Mouse (Mus musculus): ENCODE data around the gene Nprl2. TPM values are rescaled to one million over a fixed set of nuclear protein-coding genes. Genes with fewer than 3 reads are reported as not detected.
A peak's percentile ranks its signal among the peaks of the same experiment; 100 is the strongest.

Nprl2 gene
- total and polyA plus RNA-seq, 3 experiments = 12.6 to 31.4 (median 16.3) TPM

DNA sequence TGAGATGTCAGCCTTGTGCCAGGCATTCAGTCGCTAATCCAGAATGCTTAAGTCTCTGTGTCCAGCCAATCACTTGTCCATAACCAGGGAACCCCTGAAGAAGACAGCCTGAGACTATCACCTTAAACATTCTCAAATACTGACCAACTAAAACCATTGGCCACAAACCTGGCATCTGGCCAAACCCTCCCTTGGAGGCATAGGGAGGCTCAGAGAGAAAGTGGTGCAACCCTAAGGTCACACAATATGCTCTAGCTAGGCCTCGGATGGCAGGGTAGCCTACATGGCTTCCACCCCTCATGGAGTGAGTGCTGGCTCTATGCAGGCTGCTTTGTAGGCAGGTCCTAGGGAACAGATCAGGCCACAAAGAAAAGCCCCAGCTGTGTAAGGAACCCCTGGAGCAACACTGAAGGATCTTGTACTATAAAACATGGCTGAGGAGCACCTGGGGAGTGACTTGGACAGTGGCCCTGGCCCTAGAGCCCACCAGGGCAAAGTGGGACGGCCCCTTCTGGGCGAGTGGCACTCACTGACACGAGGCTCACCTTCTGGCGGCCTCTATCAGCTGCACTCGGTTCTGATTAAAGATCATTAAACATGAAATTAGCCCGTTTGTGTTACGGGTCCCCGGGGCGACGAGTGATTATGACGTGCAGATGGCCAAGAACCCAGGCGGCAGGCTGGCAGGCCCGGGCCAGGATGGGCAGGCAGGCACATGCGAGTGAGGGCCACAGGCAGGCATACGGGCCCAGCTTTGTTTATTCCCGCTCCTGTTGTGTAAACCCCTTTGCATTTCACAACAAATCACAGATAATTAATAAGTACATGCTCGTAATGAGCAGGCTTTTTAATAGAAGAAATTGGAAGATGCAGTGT is 37.1 kb upstream of the Nprl2 start:
- no peak overlapping the region for H3K27ac ChIP-seq (ENCODE audit: insufficient read depth, low read depth)
- H3K4me3 ChIP-seq (replicated peaks in 1 of 3; ENCODE audit: low read depth in 2 of 3, low read length in 2 of 3, poor library complexity in 1 of 3) = no peak overlapping the region
- H3K9ac ChIP-seq (ENCODE audit: insufficient read depth, low read depth) = no peak overlapping the region
- peaks cover 100% of the 10 kb centered on the region for H3K27me3 ChIP-seq (replicated peaks)
- no peaks in the 10 kb centered on the region for H3K4me1 ChIP-seq (ENCODE audit: control insufficient read depth in 1 of 2, insufficient read depth in 2 of 2)
- dilution Hi-C loops (cut with MboI; ENCODE audit: extremely low pct_ligation_motif_present, extremely low pct_unique_long_range_greater_than_20kb, low sequenced_read_pairs) (no loop called here), in situ Hi-C loops (cut with MboI; ENCODE audit: low pct_ligation_motif_present, low pct_unique_long_range_greater_than_20kb, low sequenced_read_pairs) (no loop called here)
- TF ChIP-seq CHD1 (IDR thresholded peaks at IDR 0.05; ENCODE audit: low read depth, low read length) (no peak), MAFK (IDR thresholded peaks at IDR 0.05; ENCODE audit: insufficient replicate concordance, low read length) (no peak), MYC (IDR thresholded peaks at IDR 0.05; ENCODE audit: low read depth, low read length) (no peak)
- H3K79me2 ChIP-seq (replicated peaks; ENCODE audit: control insufficient read depth, extremely low read depth, insufficient read depth, poor library complexity, severe bottlenecking) = no peaks in the 10 kb centered on the region
- no peaks in the 10 kb centered on the region for H3K9me3 ChIP-seq (replicated peaks; ENCODE audit: low read length)
- H3K36me3 ChIP-seq (replicated peaks in 1 of 2; ENCODE audit: control insufficient read depth in 1 of 2, insufficient read depth in 1 of 2, low read length in 1 of 2) = no peaks in the 10 kb centered on the region
- DNase-seq (ENCODE audit: extremely low read depth) = no peak
- no peak overlapping the region for H3K4me2 ChIP-seq (ENCODE audit: insufficient read depth, low read depth, poor library complexity, severe bottlenecking)

DNA sequence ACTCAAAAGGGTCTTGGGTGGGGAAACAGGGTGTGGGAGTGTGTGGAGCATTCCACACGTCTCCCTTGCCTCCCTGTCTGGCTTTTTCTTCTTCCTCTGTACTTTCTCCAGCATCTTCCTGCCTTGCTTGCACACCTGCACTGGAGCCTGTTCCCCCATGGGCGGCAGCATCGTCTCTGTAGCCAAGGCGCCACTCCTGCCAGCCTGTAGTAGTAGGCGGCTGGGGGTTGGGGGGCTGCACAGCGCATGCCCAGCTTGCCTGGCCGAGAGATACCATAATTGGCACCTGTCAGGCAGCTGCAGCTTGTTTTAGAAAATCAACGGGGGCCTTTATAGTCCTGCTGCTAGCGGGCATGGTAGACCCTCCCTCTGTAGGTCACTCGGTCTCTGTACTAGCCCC is 33.8 kb upstream of the Nprl2 start:
- DNase-seq (ENCODE audit: extremely low read depth) = no peak
- no peak overlapping the region for H3K4me2 ChIP-seq (ENCODE audit: insufficient read depth, low read depth, poor library complexity, severe bottlenecking)
- H3K27me3 ChIP-seq (replicated peaks) = peaks cover 100% of the 10 kb centered on the region
- dilution Hi-C loops (cut with MboI; ENCODE audit: extremely low pct_ligation_motif_present, extremely low pct_unique_long_range_greater_than_20kb, low sequenced_read_pairs) (no loop called here), in situ Hi-C loops (cut with MboI; ENCODE audit: low pct_ligation_motif_present, low pct_unique_long_range_greater_than_20kb, low sequenced_read_pairs) (no loop called here)
- TF ChIP-seq NRF1 (IDR thresholded peaks at IDR 0.05; ENCODE audit: low read depth, low read length) (peak; percentile 71), ZNF384 (IDR thresholded peaks at IDR 0.05; ENCODE audit: low read depth, low read length) (no peak)
- H3K9me3 ChIP-seq (replicated peaks; ENCODE audit: low read length) = no peaks in the 10 kb centered on the region
- H3K36me3 ChIP-seq (replicated peaks in 1 of 2; ENCODE audit: control insufficient read depth in 1 of 2, insufficient read depth in 1 of 2, low read length in 1 of 2) = no peaks in the 10 kb centered on the region
- no peaks in the 10 kb centered on the region for H3K79me2 ChIP-seq (replicated peaks; ENCODE audit: control insufficient read depth, extremely low read depth, insufficient read depth, poor library complexity, severe bottlenecking)
- no peak overlapping the region for H3K9ac ChIP-seq (ENCODE audit: insufficient read depth, low read depth)
- H3K4me3 ChIP-seq (replicated peaks in 1 of 3; ENCODE audit: low read depth in 2 of 3, low read length in 2 of 3, poor library complexity in 1 of 3) = no peak overlapping the region
- H3K27ac ChIP-seq (ENCODE audit: insufficient read depth, low read depth) = no peak overlapping the region
- no peaks in the 10 kb centered on the region for H3K4me1 ChIP-seq (ENCODE audit: control insufficient read depth in 1 of 2, insufficient read depth in 2 of 2)

DNA sequence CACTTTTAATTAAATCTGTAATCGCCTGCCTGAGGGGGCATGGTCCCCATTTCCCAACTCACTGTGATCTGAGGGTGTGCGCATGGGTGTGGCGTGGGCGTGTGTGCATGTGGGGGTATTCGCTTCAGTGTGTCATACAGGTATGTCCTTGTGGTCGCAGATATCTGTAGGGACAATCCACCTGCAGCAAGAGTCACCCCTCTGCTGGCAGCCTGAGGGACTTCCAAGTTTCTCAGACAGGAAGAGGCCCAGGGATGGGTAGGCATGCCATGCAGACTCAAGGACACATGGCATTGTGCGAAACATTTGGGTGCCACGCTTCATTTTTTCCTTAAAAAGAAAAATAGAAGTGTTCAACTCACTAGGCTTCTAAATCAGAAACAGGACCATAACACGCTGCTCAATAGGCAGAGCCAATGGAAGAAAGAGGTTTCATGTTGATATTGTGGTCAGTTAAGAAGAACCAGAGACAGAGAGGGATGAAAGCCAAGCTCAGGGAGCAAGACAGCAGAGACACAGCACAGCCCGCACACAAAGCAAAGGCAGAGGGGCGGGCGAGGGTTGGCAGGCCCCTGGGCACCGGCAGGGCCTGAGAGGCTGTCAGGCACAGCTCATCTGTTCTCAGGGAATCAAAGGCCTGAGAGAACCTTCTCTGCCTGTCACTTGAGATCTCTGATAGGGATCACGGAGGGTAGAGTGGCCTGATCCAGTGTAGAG is 31.5 kb upstream of the Nprl2 start:
- Histone ChIP-seq H3K36me3 (replicated peaks in 1 of 2; ENCODE audit: control insufficient read depth in 1 of 2, insufficient read depth in 1 of 2, low read length in 1 of 2) (no peaks in the 10 kb centered on the region), H3K4me1 (ENCODE audit: control insufficient read depth in 1 of 2, insufficient read depth in 2 of 2) (no peaks in the 10 kb centered on the region), H3K4me3 (replicated peaks in 1 of 3; ENCODE audit: low read depth in 2 of 3, low read length in 2 of 3, poor library complexity in 1 of 3) (no peak overlapping the region), H3K79me2 (replicated peaks; ENCODE audit: control insufficient read depth, extremely low read depth, insufficient read depth, poor library complexity, severe bottlenecking) (no peaks in the 10 kb centered on the region), H3K9me3 (replicated peaks; ENCODE audit: low read length) (no peaks in the 10 kb centered on the region), H3K9ac (ENCODE audit: insufficient read depth, low read depth) (no peak overlapping the region), H3K27me3 (replicated peaks) (peaks cover 97% of the 10 kb centered on the region), H3K4me2 (ENCODE audit: insufficient read depth, low read depth, poor library complexity, severe bottlenecking) (no peak overlapping the region), H3K27ac (ENCODE audit: insufficient read depth, low read depth) (no peak overlapping the region)
- DNase-seq (ENCODE audit: extremely low read depth) = no peak
- dilution Hi-C loops (cut with MboI; ENCODE audit: extremely low pct_ligation_motif_present, extremely low pct_unique_long_range_greater_than_20kb, low sequenced_read_pairs) (no loop called here), in situ Hi-C loops (cut with MboI; ENCODE audit: low pct_ligation_motif_present, low pct_unique_long_range_greater_than_20kb, low sequenced_read_pairs) (loop anchor here (5.0 kb wide), 1 partner anchor 143 kb away; no protein-coding TSS in a partner anchor)
- TF ChIP-seq MAFK (IDR thresholded peaks at IDR 0.05; ENCODE audit: insufficient replicate concordance, low read length) (no peak), ZNF384 (IDR thresholded peaks at IDR 0.05; ENCODE audit: low read depth, low read length) (no peak), PAX5 (IDR thresholded peaks at IDR 0.05; ENCODE audit: low read length) (no peak)
